Mouse (Mus musculus): Measurements from ENCODE around the gene Engase.

GRCm38 (mm10) chr11:118520251-118520650 is 43.6 kb downstream of the Engase start:
- no peak for TF ChIP-seq POLR2A (IDR thresholded peaks at IDR 0.05; ENCODE audit: borderline replicate concordance, insufficient read depth, low read length)
- peak; percentile 43; the same call in 1 of the 2 replicates for TF ChIP-seq CTCF (IDR thresholded peaks at IDR 0.05; ENCODE audit: borderline replicate concordance, insufficient read depth, low read depth, low read length)

Measured in cerebellum, adult 2 months (tissue).